Mouse (Mus musculus) gastrocnemius, postnatal 14 days (tissue): ENCODE measurements around the gene Prtn3. TPM values are rescaled to one million over a fixed set of nuclear protein-coding genes. Genes with fewer than 3 reads are reported as not detected.

Source experiments
- DNase-seq: peaks from one replicate; pipeline ENCODE4 v3.0.0; 2021; ENCODE audit warnings: mixed read lengths
- intact Hi-C: fragments of 180-260 bp; cut with DNase I; formaldehyde crosslinking; loops from one replicate; pipeline ENCODE4 v1.15.1; 2025; ENCODE audit warnings: low total_unique reads
- total RNA-seq, 2 experiments: library from RNA; stranded (reverse); gene quantifications; 2 replicates each; pipeline ENCODE4 v1.2.3; 2021

Gene Prtn3
- total RNA-seq, 2 experiments from 2014 or later: not detected

GRCm38 (mm10) chr10:79853860-79854795 lies 20.1 kb upstream of the Prtn3 start, which contains the start of gene Ptbp1:
TSS of gene Ptbp1 (plus strand) at chr10:79854427.
- peak; percentile 100 for DNase-seq
- intact Hi-C loops: no loop called here

GRCm38 (mm10) chr10:79854801-79855541 lies 19.3 kb upstream of the Prtn3 start:
- intact Hi-C loops: no loop called here
- peak; percentile 75 for DNase-seq

- intact Hi-C loops: no loop called here
- no peak for DNase-seq
Observed at GRCm38 (mm10) chr10:79855558-79856184, 18.6 kb upstream of the Prtn3 start.

GRCm38 (mm10) chr10:79856280-79856679 lies 18.0 kb upstream of the Prtn3 start:
- intact Hi-C loops: no loop called here
- no peak for DNase-seq

GRCm38 (mm10) chr10:79856704-79857451 lies 17.4 kb upstream of the Prtn3 start:
- intact Hi-C loops: no loop called here
- DNase-seq: no peak

GRCm38 (mm10) chr10:79857452-79857811 lies 16.8 kb upstream of the Prtn3 start:
- intact Hi-C loops: no loop called here
- DNase-seq: peak; percentile 67

- intact Hi-C loops: no loop called here
- no peak for DNase-seq
Observed at GRCm38 (mm10) chr10:79857894-79858293, 16.4 kb upstream of the Prtn3 start.

GRCm38 (mm10) chr10:79858416-79859074 lies 15.7 kb upstream of the Prtn3 start:
- DNase-seq: peak; percentile 74
- intact Hi-C loops: no loop called here

GRCm38 (mm10) chr10:79859116-79859515 lies 15.2 kb upstream of the Prtn3 start:
- intact Hi-C loops: no loop called here

GRCm38 (mm10) chr10:79860079-79860911 lies 14.0 kb upstream of the Prtn3 start:
- DNase-seq: no peak
- intact Hi-C loops: no loop called here

More at GRCm38 (mm10) chr10:79859116-79859515, 15.2 kb upstream of the Prtn3 start:
- peak; percentile 56 for DNase-seq

GRCm38 (mm10) chr10:79861230-79862048 lies 12.8 kb upstream of the Prtn3 start:
- DNase-seq: no peak
- intact Hi-C loops: no loop called here

- intact Hi-C loops: no loop called here
- no peak for DNase-seq
Observed at GRCm38 (mm10) chr10:79862049-79862788, 12.1 kb upstream of the Prtn3 start.

GRCm38 (mm10) chr10:79862925-79863324 lies 11.4 kb upstream of the Prtn3 start:
- intact Hi-C loops: no loop called here
- no peak for DNase-seq

GRCm38 (mm10) chr10:79864351-79865188 lies 9.7 kb upstream of the Prtn3 start:
- intact Hi-C loops: no loop called here
- no peak for DNase-seq

- intact Hi-C loops: no loop called here
- DNase-seq: no peak
Observed at GRCm38 (mm10) chr10:79865189-79865601, 9.1 kb upstream of the Prtn3 start.
